Mouse (Mus musculus): Measurements from ENCODE around the gene Ephx1.
"Not testable (repeated sequence)": the region's sequence is repeated elsewhere in the genome, so short reads cannot be mapped to it uniquely, and the experiment has no call there.

The Ephx1 gene

DNA sequence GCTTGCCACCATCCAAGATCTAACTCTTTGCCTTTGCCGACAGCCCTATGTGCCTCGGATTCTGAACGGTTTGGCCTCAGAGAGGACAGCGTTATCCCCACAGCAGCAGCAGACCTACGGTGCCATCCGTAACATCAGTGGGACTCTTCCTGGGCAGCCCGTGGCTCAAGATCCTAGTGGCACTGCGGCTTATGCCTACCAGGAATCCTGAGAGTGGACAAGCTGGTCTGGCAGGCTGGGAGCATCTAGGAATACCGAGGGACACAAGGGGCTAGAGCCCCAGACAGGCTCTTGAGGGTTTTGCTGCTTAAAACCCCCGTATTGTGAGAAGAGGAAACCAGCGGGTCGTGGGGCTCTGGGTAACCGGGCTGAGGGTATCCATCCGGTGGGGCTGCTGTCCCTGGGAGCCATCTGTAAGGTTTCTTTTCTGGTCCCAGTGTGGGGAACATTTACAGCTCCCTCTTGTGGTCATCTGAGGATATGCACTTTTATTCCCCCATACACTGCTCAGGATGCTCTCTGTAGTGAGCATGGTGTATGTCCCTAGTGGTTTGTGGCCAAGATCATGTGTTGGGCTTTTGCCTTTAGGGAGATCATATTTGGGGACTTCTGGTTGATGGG lies 46.5 kb downstream of the Ephx1 start:
- DNase-seq (ENCODE audit: low spot score) = peak; percentile 58

GRCm38 (mm10) chr1:180972941-180973340 lies 47.8 kb downstream of the Ephx1 start:
- no peak for DNase-seq (ENCODE audit: low spot score)

- DNase-seq (ENCODE audit: low spot score) = no peak
Measured at GRCm38 (mm10) chr1:180967261-180967660, 53.4 kb downstream of the Ephx1 start.

DNA sequence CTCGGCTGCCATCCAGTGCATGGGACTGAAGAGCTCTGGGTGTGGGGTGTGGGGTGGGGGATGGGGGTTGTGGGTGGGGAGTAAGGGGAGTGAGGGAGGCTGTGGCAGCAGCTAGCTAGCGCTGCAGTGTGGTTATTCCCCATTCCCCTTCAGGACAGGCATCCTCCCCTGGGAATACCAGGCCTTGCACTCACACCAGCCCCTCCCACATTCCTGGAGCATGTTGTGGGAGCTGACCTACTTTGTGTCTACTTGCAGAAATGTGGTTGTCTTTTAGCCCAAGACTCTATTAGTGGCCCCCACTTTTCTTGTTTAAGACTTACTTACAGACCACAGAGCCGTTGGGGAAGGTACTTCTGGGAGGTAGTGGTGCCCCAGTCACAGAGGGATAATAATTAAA lies 54.2 kb downstream of the Ephx1 start:
- DNase-seq (ENCODE audit: low spot score) = no peak

GRCm38 (mm10) chr1:180965786-180966185 lies 54.9 kb downstream of the Ephx1 start:
- no peak for DNase-seq (ENCODE audit: low spot score)

DNA sequence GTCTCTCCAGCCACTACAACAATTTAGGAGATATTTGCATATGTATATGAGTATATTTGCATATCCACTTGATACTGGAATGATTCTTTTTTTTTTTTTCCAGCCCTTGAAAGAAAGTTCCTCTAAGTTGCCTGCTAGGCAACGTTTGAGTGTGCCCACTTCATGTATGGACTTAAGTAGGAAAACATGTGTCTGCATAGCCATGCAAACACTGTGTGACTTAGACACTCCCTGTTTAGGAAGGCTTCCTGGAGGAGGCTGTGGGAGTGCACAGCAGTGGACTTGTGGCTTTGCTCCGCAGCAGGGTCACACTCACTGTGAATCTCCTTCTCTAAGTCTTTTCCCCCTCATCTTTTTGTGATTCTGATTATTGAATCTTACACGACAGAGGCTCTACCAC lies 61.9 kb downstream of the Ephx1 start:
- DNase-seq (ENCODE audit: low spot score) = no peak

DNA sequence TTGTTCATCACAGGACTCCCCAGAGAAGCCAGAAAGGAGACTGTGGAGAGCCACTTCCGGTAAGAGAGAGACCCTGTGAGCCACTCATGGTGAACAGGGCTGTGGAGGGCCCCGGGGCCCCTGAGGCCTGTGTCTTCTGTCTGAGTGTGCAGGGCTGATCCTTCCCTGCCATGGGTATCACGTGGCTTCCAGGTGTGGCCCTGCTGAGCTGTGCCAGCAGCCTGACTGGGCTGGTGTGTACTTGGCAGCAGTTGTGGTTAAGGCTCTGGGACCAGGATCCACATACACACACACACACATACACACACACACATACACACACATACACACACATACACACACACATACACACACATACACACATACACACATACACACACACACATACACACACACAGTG lies 62.7 kb downstream of the Ephx1 start:
- no peak for DNase-seq (ENCODE audit: low spot score)

- DNase-seq (ENCODE audit: low spot score) = no peak
Measured at GRCm38 (mm10) chr1:180956973-180957381, 63.7 kb downstream of the Ephx1 start.

GRCm38 (mm10) chr1:180956401-180956800 lies 64.3 kb downstream of the Ephx1 start:
- DNase-seq (ENCODE audit: low spot score) = no peak

DNA sequence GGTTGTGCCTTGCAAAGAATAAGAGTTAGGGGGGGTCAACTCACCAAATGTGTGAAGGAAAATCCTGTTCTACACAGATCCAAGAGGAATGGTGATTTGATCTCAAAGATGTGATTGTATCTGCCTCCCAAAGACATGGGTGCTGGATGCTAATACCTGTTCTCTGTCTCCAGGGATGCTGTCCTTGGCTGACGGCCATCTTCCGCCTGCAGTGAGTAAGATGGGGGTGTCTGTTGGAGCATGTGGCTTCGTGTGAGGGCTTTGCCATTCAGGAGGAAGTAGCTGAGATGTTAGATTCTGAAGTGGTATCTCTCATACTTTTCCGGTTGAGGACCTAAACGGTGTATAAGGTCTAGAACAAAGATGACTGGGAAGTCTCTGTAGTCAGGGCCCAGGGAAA lies 67.9 kb downstream of the Ephx1 start:
- DNase-seq (ENCODE audit: low spot score) = no peak

GRCm38 (mm10) chr1:180952085-180952746 lies 68.5 kb downstream of the Ephx1 start:
- no peak for DNase-seq (ENCODE audit: low spot score)

DNA sequence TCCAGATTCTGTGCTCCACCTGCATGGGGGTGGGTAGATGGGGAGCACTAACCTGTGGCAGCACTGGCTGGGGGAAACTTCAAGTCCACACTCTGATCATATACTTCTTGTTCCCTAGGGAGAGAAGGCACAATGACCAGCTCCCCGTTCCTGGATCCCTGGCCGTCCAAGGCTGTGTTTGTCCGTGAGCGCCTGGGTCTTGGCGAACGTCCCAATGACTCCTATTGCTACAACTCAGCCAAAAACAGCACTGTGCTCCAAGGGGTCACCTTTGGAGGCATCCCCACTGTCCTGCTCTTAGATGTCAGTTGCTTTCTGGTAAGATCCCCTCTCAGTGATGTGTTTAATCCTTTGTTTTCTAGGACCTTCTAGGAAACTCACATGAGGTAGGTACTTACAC lies 74.3 kb downstream of the Ephx1 start:
- no peak for DNase-seq (ENCODE audit: low spot score)

GRCm38 (mm10) chr1:180945001-180945980 lies 75.4 kb downstream of the Ephx1 start:
- DNase-seq (ENCODE audit: low spot score) = no peak

DNA sequence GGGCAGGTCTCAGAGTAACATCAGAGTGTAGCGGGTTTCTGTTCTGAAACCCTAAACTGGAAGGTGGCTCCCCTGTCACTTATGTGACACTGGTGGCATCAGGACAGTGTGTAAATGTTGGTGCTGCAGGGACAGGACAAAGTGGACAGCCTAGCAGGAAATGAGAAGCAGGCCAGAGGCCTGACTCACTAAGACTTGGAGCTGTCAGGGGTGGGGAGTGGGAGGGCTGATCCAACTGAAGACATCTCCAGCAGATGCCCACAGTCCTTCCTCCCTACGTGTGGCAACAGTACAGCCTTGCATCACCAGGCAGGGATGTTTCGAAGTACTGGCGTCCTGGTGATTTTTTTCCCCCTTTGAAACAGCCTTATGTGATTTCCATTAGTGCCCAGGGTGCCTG lies 76.2 kb downstream of the Ephx1 start:
- no peak for DNase-seq (ENCODE audit: low spot score)

- no peak for DNase-seq (ENCODE audit: low spot score)
Measured at GRCm38 (mm10) chr1:180943896-180944295, 76.8 kb downstream of the Ephx1 start.

- no peak for DNase-seq (ENCODE audit: low spot score)
Measured at GRCm38 (mm10) chr1:180943032-180943644, 77.6 kb downstream of the Ephx1 start.

DNA sequence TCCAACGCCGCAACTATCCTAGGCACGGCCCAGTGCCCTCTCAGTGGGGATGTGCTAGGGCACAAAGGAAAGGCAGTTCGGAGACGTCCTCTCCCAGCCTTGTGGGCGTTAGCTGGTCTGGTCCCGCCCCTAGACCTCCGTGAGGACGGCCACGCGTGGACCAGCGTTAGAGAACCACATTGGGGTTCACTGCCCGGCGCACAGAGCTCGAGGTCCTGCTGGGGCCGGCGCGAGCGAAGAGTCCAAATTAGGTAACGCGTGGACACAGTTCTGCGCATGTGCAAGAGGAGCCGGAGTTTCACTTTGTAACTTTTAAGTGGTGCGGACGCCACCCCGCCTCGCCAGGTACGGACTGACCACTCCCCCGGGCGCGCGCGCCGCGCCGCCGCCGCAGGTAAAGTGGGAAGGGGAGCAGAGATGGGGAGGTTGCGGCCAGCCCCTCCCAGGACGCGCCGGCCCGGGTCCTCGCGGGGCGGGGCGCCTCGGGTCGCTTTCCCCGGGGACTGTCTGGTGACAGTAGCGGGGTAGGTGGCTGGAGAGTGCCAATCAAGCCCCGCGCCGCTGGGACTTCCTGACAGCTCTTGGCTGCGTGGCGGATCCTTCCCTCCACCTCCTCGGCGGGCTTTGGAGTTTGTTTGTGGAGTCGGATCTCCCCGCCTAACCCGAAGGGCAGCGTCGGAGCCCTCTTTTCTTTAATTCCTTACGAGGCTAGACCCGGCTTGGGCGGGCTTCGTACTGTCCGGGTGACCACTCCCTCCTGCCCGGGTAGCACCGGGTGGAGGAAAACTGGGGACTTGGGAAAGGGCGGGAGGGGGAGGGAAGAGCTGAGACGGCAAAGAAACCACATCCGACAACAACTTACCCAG lies 78.3 kb downstream of the Ephx1 start, which contains the start of gene Tmem63a:
Tmem63a (plus strand) TSS at position 179 of the 866 bp plus-strand sequence.
- peak; percentile 74 for DNase-seq (ENCODE audit: low spot score)

DNA sequence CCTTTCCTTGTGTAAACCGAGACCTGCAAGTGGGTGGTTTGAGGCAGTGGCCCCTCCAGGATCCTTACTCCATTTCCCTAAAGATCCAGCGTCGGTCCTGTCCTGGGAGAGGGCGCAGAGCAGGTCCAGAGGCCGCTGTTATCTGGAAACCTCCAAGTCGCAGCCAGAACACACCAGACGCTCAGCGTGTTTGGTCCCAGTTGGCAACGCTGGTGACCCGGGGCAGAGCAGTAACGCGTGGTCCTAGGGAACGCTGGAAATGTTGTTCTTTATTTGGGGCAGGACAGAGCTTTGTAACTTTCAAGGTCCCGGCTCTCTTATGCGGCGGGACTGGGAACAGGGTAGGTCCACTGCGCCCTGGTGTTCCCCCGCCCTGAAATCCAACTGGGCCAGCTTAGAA lies 79.0 kb downstream of the Ephx1 start:
- no peak for DNase-seq (ENCODE audit: low spot score)

DNA sequence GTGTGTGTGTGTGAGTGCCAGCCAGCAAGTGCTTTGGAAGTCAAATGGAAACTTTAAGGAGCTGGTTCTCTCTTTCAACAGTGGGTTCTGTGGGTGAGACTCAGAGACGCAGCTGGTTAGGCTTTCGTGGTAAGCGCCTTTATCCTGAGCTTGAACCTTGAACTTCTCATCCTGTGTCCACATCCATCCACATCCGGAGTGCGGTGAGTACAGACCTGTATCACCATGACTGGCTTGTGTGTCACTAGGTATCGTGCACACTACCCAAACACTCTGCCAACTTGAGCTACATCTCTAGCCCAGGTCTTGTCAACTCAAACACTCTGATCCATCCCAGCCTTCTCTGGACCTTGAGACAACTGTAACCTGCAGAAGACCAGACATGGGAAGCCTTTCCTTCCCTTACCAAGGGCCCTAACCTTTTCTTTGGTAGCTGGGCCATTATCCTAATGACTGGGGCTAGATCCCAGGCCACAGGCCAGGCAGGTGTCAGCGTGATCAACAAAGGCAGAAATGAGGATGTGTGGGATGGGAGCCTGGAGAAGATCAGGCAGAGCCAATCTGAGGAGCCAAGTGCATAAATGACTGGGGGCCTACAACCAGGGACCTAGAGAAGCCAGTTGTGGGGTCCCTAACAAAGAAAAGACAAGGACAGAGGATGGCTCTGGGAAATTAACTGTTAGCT lies 79.8 kb downstream of the Ephx1 start:
- no peak for DNase-seq (ENCODE audit: low spot score)

GRCm38 (mm10) chr1:180938781-180939180 lies 81.9 kb downstream of the Ephx1 start:
- DNase-seq (ENCODE audit: low spot score) = not testable (repeated sequence)

- DNase-seq (ENCODE audit: low spot score) = not testable (repeated sequence)
Measured at GRCm38 (mm10) chr1:180937631-180938030, 83.1 kb downstream of the Ephx1 start.
